25 mouse cellular contexts compared by ENCODE assay signal in genomic region chr7:100043096-100043495, GRCm38 (mm10). TPM values are rescaled to one million over a fixed set of nuclear protein-coding genes. Genes with fewer than 3 reads are reported as not detected.
A peak's percentile ranks its signal among the peaks of the same experiment; 100 is the strongest.
DNase-seq lines count a peak whose midpoint lies in the region; ATAC-seq and TF ChIP-seq lines count a peak whose summit lies in the region.
"Had no signal": no experiment of that assay in that cellular context is flagged by ENCODE, and none has a peak within 500 bp of the region (broad histone marks: within the 10 kb centered on the region; RNA-seq: fewer than 3 reads in every experiment).

No protein-coding gene starts in this region.

- peaks cover 19% of the 10 kb centered on the region for H3K27me3 ChIP-seq in hindbrain, embryonic 10.5 days (ENCODE audit: insufficient read depth, poor library complexity, severe bottlenecking)
- no peaks in the 10 kb centered on the region for H3K27me3 ChIP-seq in hindbrain, postnatal 0 days (ENCODE audit: insufficient read depth, low read length)
- no peaks in the 10 kb centered on the region for H3K27me3 ChIP-seq in limb, embryonic 12.5 days
- H3K27me3 ChIP-seq: CH12.LX; forebrain, embryonic 15.5 days; Patski had no signal

- no peak overlapping the region for H3K4me2 ChIP-seq in hindbrain, postnatal 0 days (ENCODE audit: low read depth, low read length)
- H3K4me2 ChIP-seq in limb, embryonic 12.5 days, result no peak overlapping the region
- H3K4me2 ChIP-seq: embryonic facial prominence, embryonic 12.5 days; forebrain, embryonic 12.5 days; forebrain, embryonic 15.5 days; heart, embryonic 12.5 days; heart, embryonic 15.5 days; hindbrain, embryonic 14.5 days had no signal

- WGBS in hindbrain, embryonic 10.5 days, result 91% methylated on average over 5 of the region's 5 CpGs
- WGBS in hindbrain, postnatal 0 days, result 78% methylated on average over 5 of the region's 5 CpGs
- 88% methylated on average over 5 of the region's 5 CpGs for WGBS in limb, embryonic 12.5 days

- H3K27ac ChIP-seq in hindbrain, embryonic 10.5 days, result 0 out of 2 replicates have a peak overlapping the region, but pooled peaks have one; percentile 19
- H3K27ac ChIP-seq in hindbrain, postnatal 0 days, result no peak overlapping the region
- H3K27ac ChIP-seq in limb, embryonic 12.5 days, result peak overlapping the region; percentile 70; the same call in 1 of the 2 replicates
- H3K27ac ChIP-seq: embryonic facial prominence, embryonic 12.5 days; embryonic facial prominence, embryonic 15.5 days; forebrain, embryonic 12.5 days; forebrain, embryonic 15.5 days; heart, embryonic 15.5 days; hindbrain, embryonic 14.5 days had no signal

- H3K9ac ChIP-seq in hindbrain, postnatal 0 days (replicated peaks; ENCODE audit: low read length), result no peak overlapping the region
- no peak overlapping the region for H3K9ac ChIP-seq in limb, embryonic 12.5 days (replicated peaks)
- H3K9ac ChIP-seq: embryonic facial prominence, embryonic 12.5 days; embryonic facial prominence, embryonic 15.5 days; forebrain, embryonic 12.5 days; forebrain, embryonic 15.5 days; heart, embryonic 12.5 days; heart, embryonic 15.5 days; hindbrain, embryonic 14.5 days had no signal

- no peaks in the 10 kb centered on the region for H3K36me3 ChIP-seq in hindbrain, embryonic 10.5 days
- H3K36me3 ChIP-seq in hindbrain, postnatal 0 days (ENCODE audit: insufficient read depth, low read length), result no peaks in the 10 kb centered on the region
- H3K36me3 ChIP-seq in limb, embryonic 12.5 days, result no peaks in the 10 kb centered on the region
- H3K36me3 ChIP-seq: embryonic facial prominence, embryonic 12.5 days; embryonic facial prominence, embryonic 15.5 days; forebrain, embryonic 12.5 days; forebrain, embryonic 15.5 days; G1E; heart, embryonic 12.5 days; heart, embryonic 15.5 days had no signal

- no peak overlapping the region for H3K4me3 ChIP-seq in hindbrain, embryonic 10.5 days
- H3K4me3 ChIP-seq in hindbrain, postnatal 0 days (ENCODE audit: low read length), result no peak overlapping the region
- no peak overlapping the region for H3K4me3 ChIP-seq in limb, embryonic 12.5 days (replicated peaks)
- H3K4me3 ChIP-seq: embryonic facial prominence, embryonic 12.5 days; embryonic facial prominence, embryonic 15.5 days; forebrain, embryonic 12.5 days; forebrain, embryonic 15.5 days; heart, embryonic 12.5 days; heart, embryonic 15.5 days had no signal

- no peak for ATAC-seq in hindbrain, postnatal 0 days
- no peak for ATAC-seq in limb, embryonic 12.5 days (ENCODE audit: insufficient number of reproducible peaks, insufficient read depth, low FRiP score, low TSS enrichment, low read depth)
- ATAC-seq: forebrain, embryonic 15.5 days; Patski had no signal

- peaks cover 25% of the 10 kb centered on the region for H3K4me1 ChIP-seq in hindbrain, embryonic 10.5 days (replicated peaks)
- no peaks in the 10 kb centered on the region for H3K4me1 ChIP-seq in hindbrain, postnatal 0 days (ENCODE audit: insufficient read depth, low read length)
- H3K4me1 ChIP-seq in limb, embryonic 12.5 days (replicated peaks), result peaks cover 24% of the 10 kb centered on the region

- peak; percentile 55 to 63 for DNase-seq in cerebellum, postnatal 14 days
- no peak for DNase-seq in cerebellum, adult 9-11 months
- DNase-seq in hindbrain, embryonic 10.5 days (ENCODE audit: low spot score), result no peak
- no peak for DNase-seq in hindbrain, postnatal 0 days (ENCODE audit: low spot score)
- DNase-seq in right cerebral cortex, postnatal 4 days, result no peak
- DNase-seq in left cerebral cortex, postnatal 36 days (ENCODE audit: low spot score in 2 of 2), result no peak
- DNase-seq: adrenal gland, postnatal 36 days; B cell, adult 2 months had no signal

- H3K9me3 ChIP-seq in hindbrain, embryonic 10.5 days, result no peaks in the 10 kb centered on the region
- no peaks in the 10 kb centered on the region for H3K9me3 ChIP-seq in hindbrain, postnatal 0 days (ENCODE audit: low read length)
- peaks cover 5% of the 10 kb centered on the region; the same call in 1 of the 2 replicates for H3K9me3 ChIP-seq in limb, embryonic 12.5 days
- H3K9me3 ChIP-seq: embryonic facial prominence, embryonic 12.5 days; embryonic facial prominence, embryonic 15.5 days; forebrain, embryonic 12.5 days; forebrain, embryonic 15.5 days; G1E; heart, embryonic 15.5 days had no signal

- intact Hi-C loops in left cerebral cortex, postnatal 36 days (cut with DNase I), result no loop called here

- TF ChIP-seq CTCF in hindbrain, postnatal 0 days (IDR thresholded peaks at IDR 0.05; ENCODE audit: low read depth), result no peak

RNA-seq across cellular contexts. Expression of gene Chrdl2, which starts 37.1 kb away (rescaled TPM):
- 0.37 and 0.56 TPM in 2 replicates for polyA plus RNA-seq in hindbrain, embryonic 10.5 days (2016; fragmentation: Nextera tagmentation; extraction: Ambion mirVana)
- total RNA-seq in hindbrain, postnatal 0 days (2014; rRNA removed), result 0.43 and 1.8 TPM in 2 replicates
- polyA plus RNA-seq in hindbrain, postnatal 0 days (2015; fragmentation: Nextera tagmentation; extraction: Ambion mirVana), result 1.8 and 2.2 TPM in 2 replicates
- polyA plus RNA-seq in limb, embryonic 12.5 days (2016; fragmentation: Nextera tagmentation; extraction: Ambion mirVana), result 2.6 and 3.6 TPM in 2 replicates
- under 1 TPM in 1 of 2 experiments, not detected in 1; 0.70 TPM for total RNA-seq in left cerebral cortex, postnatal 36 days (2021)
- total RNA-seq: adrenal gland, adult 18-20 months; adrenal gland, postnatal 10 days; adrenal gland, postnatal 36 days; CH12.LX; common myeloid progenitor, adult 5-6 weeks; heart, adult 18-20 months; heart, postnatal 10 days had no signal
- polyA plus RNA-seq: forebrain, embryonic 15.5 days; G1E; hindbrain, embryonic 11.5 days had no signal

Comparison
In these comparisons a context has a peak if more than half of its experiments do, and no peak if none do; other contexts are left out.
1. DNase-seq: peak in cerebellum, postnatal 14 days (2 of 2); none in cerebellum, adult 9-11 months (single experiment), hindbrain, embryonic 10.5 days (single experiment), hindbrain, postnatal 0 days (single experiment), right cerebral cortex, postnatal 4 days (single experiment) and left cerebral cortex, postnatal 36 days (0 of 2).